Mouse (Mus musculus): ENCODE results near the gene Dhodh. TPM values are rescaled to one million over a fixed set of nuclear protein-coding genes. Genes with fewer than 3 reads are reported as not detected.

Dhodh gene
- 1 to 10 TPM; 6.2 to 9.5 TPM for total RNA-seq (2023)

GRCm38 (mm10) chr8:109608271-109609152, at the start of gene Dhodh:
Gene Dhodh, minus strand, starts transcription at chr8:109608673.

GRCm38 (mm10) chr8:109614243-109615210, 6.1 kb upstream of the Dhodh start, which contains the start of gene Pkd1l3:
Gene Pkd1l3, plus strand, starts transcription at chr8:109614517.

GRCm38 (mm10) chr8:109578900-109579301, 29.6 kb downstream of the Dhodh start, which contains the start of gene Hp:
Gene Hp, minus strand, starts transcription at chr8:109579172.

GRCm38 (mm10) chr8:109565498-109566333, 42.8 kb downstream of the Dhodh start, which contains the start of the genes Dhx38 and Txnl4b:
Gene Dhx38, minus strand, starts transcription at chr8:109565861.
Gene Txnl4b, plus strand, starts transcription at chr8:109565892.

Other genes with a start within 250 kb of the Dhodh start
- gene Pmfbp1, start 114.6 kb downstream of the Dhodh start, total RNA-seq (2023), result not detected
- gene Dhx38, start 42.8 kb downstream of the Dhodh start, total RNA-seq (2023), result 10 to 100 TPM; 74.1 to 74.3 TPM
- 10 to 100 TPM; 10.1 to 11.4 TPM for gene Txnl4b, start 42.8 kb downstream of the Dhodh start, total RNA-seq (2023)
- gene Hp, start 29.5 kb downstream of the Dhodh start, total RNA-seq (2023), result 1,000 to 10,000 TPM in 1 of 2 experiments, 100 to 1,000 TPM in 1; 984 to 1,006 TPM
- under 1 TPM in 1 of 2 experiments, not detected in 1; 0.04 TPM for gene Pkd1l3, start 5.8 kb upstream of the Dhodh start, total RNA-seq (2023)
- gene Ist1, start 84.6 kb upstream of the Dhodh start, total RNA-seq (2023), result 10 to 100 TPM; 86.0 to 95.9 TPM
- gene Zfp821, start 96.9 kb upstream of the Dhodh start, total RNA-seq (2023), result 10 to 100 TPM; 14.7 to 15.7 TPM
- 10 to 100 TPM; 24.6 to 32.2 TPM for gene Atxn1l, start 129.1 kb upstream of the Dhodh start, total RNA-seq (2023)
- 10 to 100 TPM; 70.8 to 74.6 TPM for gene Ap1g1, start 169.9 kb upstream of the Dhodh start, total RNA-seq (2023)